Mouse (Mus musculus) testis, adult 2 months (tissue): ENCODE data around the gene B4galnt2.

Experiments
- CTCF ChIP-seq: fragments of 200-500 bp; IDR thresholded peaks from 2 replicates; pipeline ENCODE4 v1.5.1; 2012; ENCODE audit warnings: low read depth, mild to moderate bottlenecking, inconsistent platforms, low read length, moderate library complexity; ENCODE audit not compliant: control insufficient read depth, insufficient read depth, insufficient replicate concordance
- POLR2A ChIP-seq: fragments of 200-500 bp; IDR thresholded peaks from 2 replicates; pipeline ENCODE4 v1.6.1; 2012; ENCODE audit warnings: low read depth, mild to moderate bottlenecking, inconsistent platforms, low read length, moderate library complexity; ENCODE audit not compliant: control insufficient read depth

DNA sequence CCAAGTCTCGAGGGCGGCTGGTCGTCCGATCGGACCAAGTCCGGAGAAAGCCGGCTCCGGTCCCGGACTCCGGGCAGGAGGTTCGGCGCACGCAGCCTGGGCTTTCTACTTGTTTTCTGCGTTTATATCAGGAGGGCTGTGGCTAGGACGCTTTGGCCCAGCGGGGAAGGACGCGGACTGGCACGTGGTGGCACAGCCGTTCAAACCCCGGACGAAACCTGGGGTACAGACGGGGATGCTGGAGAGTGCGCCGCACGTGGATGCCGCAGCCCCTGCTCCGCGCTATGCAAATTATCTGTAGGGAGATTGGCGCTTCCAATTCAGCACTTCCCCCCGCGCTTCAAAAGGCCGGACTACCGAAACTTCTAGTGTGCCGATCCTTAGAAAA, 55.2 kb downstream of the B4galnt2 start:
- TF ChIP-seq CTCF (no peak), POLR2A (peak; percentile 12; the same call in 1 of the 2 replicates)
